Mouse (Mus musculus): ENCODE data around the gene Ptpra.

GRCm38 (mm10) chr2:130563212-130564055, 113.4 kb downstream of the Ptpra start, which contains the start of gene Mrps26:
- TF ChIP-seq POLR2A (IDR thresholded peaks at IDR 0.05; ENCODE audit: low read depth, low read length): peak; percentile 95
- peak; percentile 8 to 69; a peak in 2 of 4 replicates for TF ChIP-seq CTCF (conservative IDR thresholded peaks at IDR 0.05 in 1 of 2, IDR thresholded peaks at IDR 0.05 in 1 of 2; ENCODE audit: low read depth in 2 of 2, low read length in 2 of 2)
- no peak for TF ChIP-seq ZNF384 (IDR thresholded peaks at IDR 0.05; ENCODE audit: low read depth, low read length)
- TF ChIP-seq USF1 (IDR thresholded peaks at IDR 0.05; ENCODE audit: low read depth, low read length): no peak
- no peak; the same call in 1 of the 2 replicates for TF ChIP-seq MAX (IDR thresholded peaks at IDR 0.05; ENCODE audit: low read length)
- TF ChIP-seq ZC3H11A (IDR thresholded peaks at IDR 0.05; ENCODE audit: low read depth, low read length): no peak
- no peak for TF ChIP-seq JUN (IDR thresholded peaks at IDR 0.05; ENCODE audit: insufficient read depth, low read depth, low read length)

All from CH12.LX (cell line).